Mouse (Mus musculus) ES-E14 (cell line): ENCODE data around the gene Tsc22d3.

Experiments used
- CHD2 ChIP-seq: IDR thresholded peaks from 2 replicates; pipeline ENCODE4 v1.6.1; 2014; ENCODE audit warnings: mild to moderate bottlenecking, low read depth, low read length, inconsistent platforms
- MAFK ChIP-seq: IDR thresholded peaks from 2 replicates; pipeline ENCODE4 v1.6.1; 2014; ENCODE audit warnings: mild to moderate bottlenecking, low read depth, low read length, inconsistent platforms; ENCODE audit not compliant: insufficient read depth
- ZC3H11A ChIP-seq: IDR thresholded peaks from 2 replicates; pipeline ENCODE4 v1.6.1; 2012; ENCODE audit warnings: low read depth, mild to moderate bottlenecking, inconsistent platforms, low read length, borderline replicate concordance
- ZNF384 ChIP-seq: IDR thresholded peaks from 2 replicates; pipeline ENCODE4 v1.6.1; 2012; ENCODE audit warnings: low read depth, low read length, inconsistent platforms

DNA sequence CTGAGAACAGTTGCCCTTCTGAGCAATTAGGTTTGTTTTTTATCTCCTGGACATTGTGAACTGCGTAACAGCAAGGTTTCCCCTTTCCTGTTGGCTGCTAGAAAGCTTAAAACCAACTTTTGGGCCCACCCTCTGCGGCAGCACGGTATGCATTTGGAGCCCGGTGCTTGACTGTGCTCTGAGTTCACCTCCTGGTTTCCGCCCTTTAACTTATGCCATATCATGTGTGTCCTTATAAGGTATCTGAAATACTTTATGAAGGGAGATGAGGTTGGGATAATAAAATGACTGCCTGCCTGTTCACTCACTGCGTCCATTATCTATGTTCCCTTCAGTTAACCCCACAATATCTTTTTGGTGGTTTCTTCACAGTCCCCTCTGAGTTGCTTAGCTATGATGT is 106.3 kb downstream of the Tsc22d3 start:
- TF ChIP-seq MAFK (no peak), CHD2 (no peak), ZNF384 (no peak), ZC3H11A (no peak)
